Mouse (Mus musculus): Measurements from ENCODE around the gene Cemip. TPM values are rescaled to one million over a fixed set of nuclear protein-coding genes. Genes with fewer than 3 reads are reported as not detected.
"Not testable (repeated sequence)": the region's sequence is repeated elsewhere in the genome, so short reads cannot be mapped to it uniquely, and the experiment has no call there.

The Cemip gene
- total RNA-seq (2014; rRNA removed; ENCODE audit: low replicate concordance) (1.4 and 2.9 TPM in 2 replicates), polyA plus RNA-seq (2015; fragmentation: Nextera tagmentation; extraction: Ambion mirVana) (0.23 and 0.37 TPM in 2 replicates)

GRCm38 (mm10) chr7:84086039-84086829, at the start of gene Cemip:
Gene Cemip (minus strand): TSS chr7:84086502.
- H3K4me1 ChIP-seq (ENCODE audit: control insufficient read depth, insufficient read depth): no peaks in the 10 kb centered on the region; the same call in 1 of the 2 replicates
- H3K4me2 ChIP-seq (ENCODE audit: low read depth, low read length): peak within 1 kb of the TSS; percentile 80
- no peak within 1 kb of the TSS for H3K9ac ChIP-seq (replicated peaks; ENCODE audit: low read depth, low read length)
- H3K4me3 ChIP-seq (ENCODE audit: low read depth, low read length): peak within 1 kb of the TSS; percentile 45
- no peak within 1 kb of the TSS for H3K27ac ChIP-seq (ENCODE audit: low read depth)
- H3K36me3 ChIP-seq (replicated peaks; ENCODE audit: control insufficient read depth, insufficient read depth, low read length): no peaks in the 10 kb centered on the region
- no peaks in the 10 kb centered on the region for H3K9me3 ChIP-seq (replicated peaks; ENCODE audit: control insufficient read depth, low read length)
- peak; percentile 63 for ATAC-seq (ENCODE audit: insufficient read depth, low read depth)
- peaks cover 27% of the 10 kb centered on the region for H3K27me3 ChIP-seq (ENCODE audit: control insufficient read depth, insufficient read depth, low read length)
- WGBS: under 1% methylated on average over 54 of the region's 54 CpGs
- TF ChIP-seq CTCF (IDR thresholded peaks at IDR 0.05; ENCODE audit: low read depth): peak; percentile 77
- TF ChIP-seq EP300 (IDR thresholded peaks at IDR 0.05; ENCODE audit: low read depth): no peak
- DNase-seq (ENCODE audit: low spot score): peak; percentile 65

GRCm38 (mm10) chr7:84132704-84133103, 46.4 kb upstream of the Cemip start:
- no peaks in the 10 kb centered on the region for H3K9me3 ChIP-seq (replicated peaks; ENCODE audit: control insufficient read depth, low read length)
- DNase-seq (ENCODE audit: low spot score): no peak
- TF ChIP-seq CTCF (IDR thresholded peaks at IDR 0.05; ENCODE audit: low read depth) (no peak), EP300 (IDR thresholded peaks at IDR 0.05; ENCODE audit: low read depth) (no peak)
- H3K36me3 ChIP-seq (replicated peaks; ENCODE audit: control insufficient read depth, insufficient read depth, low read length): no peaks in the 10 kb centered on the region
- peaks cover 82% of the 10 kb centered on the region for H3K4me1 ChIP-seq (ENCODE audit: control insufficient read depth, insufficient read depth)
- H3K27me3 ChIP-seq (ENCODE audit: control insufficient read depth, insufficient read depth, low read length): no peaks in the 10 kb centered on the region
- ATAC-seq (ENCODE audit: insufficient read depth, low read depth): no peak
- 0 out of 2 replicates have a peak overlapping the region, but pooled peaks have one; percentile 57 for H3K27ac ChIP-seq (ENCODE audit: low read depth)
- no peak overlapping the region for H3K4me2 ChIP-seq (ENCODE audit: low read depth, low read length)
- H3K9ac ChIP-seq (replicated peaks; ENCODE audit: low read depth, low read length): no peak overlapping the region
- H3K4me3 ChIP-seq (ENCODE audit: low read depth, low read length): no peak overlapping the region
- WGBS: 16% methylated on average over 1 of the region's 1 CpGs

GRCm38 (mm10) chr7:84131736-84132135, 45.4 kb upstream of the Cemip start:
- Histone ChIP-seq H3K4me2 (ENCODE audit: low read depth, low read length) (no peak overlapping the region), H3K9ac (replicated peaks; ENCODE audit: low read depth, low read length) (no peak overlapping the region), H3K9me3 (replicated peaks; ENCODE audit: control insufficient read depth, low read length) (no peaks in the 10 kb centered on the region), H3K36me3 (replicated peaks; ENCODE audit: control insufficient read depth, insufficient read depth, low read length) (no peaks in the 10 kb centered on the region), H3K4me3 (ENCODE audit: low read depth, low read length) (no peak overlapping the region), H3K27me3 (ENCODE audit: control insufficient read depth, insufficient read depth, low read length) (no peaks in the 10 kb centered on the region), H3K4me1 (ENCODE audit: control insufficient read depth, insufficient read depth) (peaks cover 85% of the 10 kb centered on the region), H3K27ac (ENCODE audit: low read depth) (peak overlapping the region; percentile 57)
- no peak for DNase-seq (ENCODE audit: low spot score)
- ATAC-seq (ENCODE audit: insufficient read depth, low read depth): no peak
- TF ChIP-seq CTCF (IDR thresholded peaks at IDR 0.05; ENCODE audit: low read depth) (no peak), EP300 (IDR thresholded peaks at IDR 0.05; ENCODE audit: low read depth) (no peak)
- 83% methylated on average over 4 of the region's 4 CpGs for WGBS

GRCm38 (mm10) chr7:84128661-84129060, 42.4 kb upstream of the Cemip start:
- WGBS: 21% methylated on average over 8 of the region's 8 CpGs
- TF ChIP-seq EP300 (IDR thresholded peaks at IDR 0.05; ENCODE audit: low read depth) (peak; percentile 89), CTCF (IDR thresholded peaks at IDR 0.05; ENCODE audit: low read depth) (no peak)
- H3K4me1 ChIP-seq (ENCODE audit: control insufficient read depth, insufficient read depth): peaks cover 78% of the 10 kb centered on the region

GRCm38 (mm10) chr7:84125730-84126129, 39.4 kb upstream of the Cemip start:
- DNase-seq (ENCODE audit: low spot score) (no peak), ATAC-seq (ENCODE audit: insufficient read depth, low read depth) (no peak)
- H3K4me2 ChIP-seq (ENCODE audit: low read depth, low read length): no peak overlapping the region
- no peak for TF ChIP-seq EP300 (IDR thresholded peaks at IDR 0.05; ENCODE audit: low read depth)
- TF ChIP-seq CTCF (IDR thresholded peaks at IDR 0.05; ENCODE audit: low read depth): no peak
- 56% methylated on average over 1 of the region's 1 CpGs for WGBS
- no peak overlapping the region for H3K9ac ChIP-seq (replicated peaks; ENCODE audit: low read depth, low read length)
- no peak overlapping the region for H3K4me3 ChIP-seq (ENCODE audit: low read depth, low read length)
- no peaks in the 10 kb centered on the region for H3K9me3 ChIP-seq (replicated peaks; ENCODE audit: control insufficient read depth, low read length)
- H3K27ac ChIP-seq (ENCODE audit: low read depth): peak overlapping the region; percentile 59
- peaks cover 78% of the 10 kb centered on the region for H3K4me1 ChIP-seq (ENCODE audit: control insufficient read depth, insufficient read depth)
- no peaks in the 10 kb centered on the region for H3K36me3 ChIP-seq (replicated peaks; ENCODE audit: control insufficient read depth, insufficient read depth, low read length)
- H3K27me3 ChIP-seq (ENCODE audit: control insufficient read depth, insufficient read depth, low read length): no peaks in the 10 kb centered on the region

More at GRCm38 (mm10) chr7:84128661-84129060, 42.4 kb upstream of the Cemip start:
- DNase-seq (ENCODE audit: low spot score): peak; percentile 91
- H3K4me2 ChIP-seq (ENCODE audit: low read depth, low read length): peak overlapping the region; percentile 44
- peak; percentile 98 for ATAC-seq (ENCODE audit: insufficient read depth, low read depth)
- no peak overlapping the region for H3K9ac ChIP-seq (replicated peaks; ENCODE audit: low read depth, low read length)
- H3K4me3 ChIP-seq (ENCODE audit: low read depth, low read length): no peak overlapping the region
- H3K36me3 ChIP-seq (replicated peaks; ENCODE audit: control insufficient read depth, insufficient read depth, low read length): no peaks in the 10 kb centered on the region
- no peaks in the 10 kb centered on the region for H3K27me3 ChIP-seq (ENCODE audit: control insufficient read depth, insufficient read depth, low read length)
- no peaks in the 10 kb centered on the region for H3K9me3 ChIP-seq (replicated peaks; ENCODE audit: control insufficient read depth, low read length)
- H3K27ac ChIP-seq (ENCODE audit: low read depth): peak overlapping the region; percentile 93

GRCm38 (mm10) chr7:84123651-84124050, 37.3 kb upstream of the Cemip start:
- DNase-seq (ENCODE audit: low spot score); H3K4me3 ChIP-seq (ENCODE audit: low read depth, low read length); ATAC-seq (ENCODE audit: insufficient read depth, low read depth); H3K36me3 ChIP-seq (replicated peaks; ENCODE audit: control insufficient read depth, insufficient read depth, low read length); H3K4me2 ChIP-seq (ENCODE audit: low read depth, low read length); H3K9me3 ChIP-seq (replicated peaks; ENCODE audit: control insufficient read depth, low read length); H3K9ac ChIP-seq (replicated peaks; ENCODE audit: low read depth, low read length); H3K27ac ChIP-seq (ENCODE audit: low read depth); H3K27me3 ChIP-seq (ENCODE audit: control insufficient read depth, insufficient read depth, low read length): not testable (repeated sequence)
- WGBS: 87% methylated on average over 3 of the region's 4 CpGs
- peaks cover 85% of the 10 kb centered on the region for H3K4me1 ChIP-seq (ENCODE audit: control insufficient read depth, insufficient read depth)
